Mouse (Mus musculus) myocyte (in vitro differentiated cells): Measurements from ENCODE around the gene Iqgap2.

ENCODE experiments used
- CEBPB ChIP-seq: IDR thresholded peaks from 2 replicates; pipeline ENCODE4 v1.6.1; 2011; ENCODE audit warnings: mild to moderate bottlenecking, moderate library complexity; ENCODE audit not compliant: poor library complexity, insufficient read depth, severe bottlenecking
- E2F4 ChIP-seq: IDR thresholded peaks from one replicate; pipeline ENCODE4 v1.6.1; 2011; ENCODE audit warnings: mild to moderate bottlenecking, control low read depth, moderate library complexity; ENCODE audit not compliant: insufficient read depth
- MAX ChIP-seq: IDR thresholded peaks from one replicate; pipeline ENCODE4 v1.6.1; 2011; ENCODE audit warnings: low read depth, mild to moderate bottlenecking, control low read depth
- MYOD1 ChIP-seq, 3 experiments: IDR thresholded peaks; one replicate each; pipeline ENCODE4 v1.6.1; 2011; ENCODE audit warnings: control low read depth in 2 of 3, low read depth in 2 of 3, mild to moderate bottlenecking in 2 of 3, moderate library complexity in 1 of 3; ENCODE audit not compliant: insufficient read length in 2 of 3, control insufficient read depth in 1 of 3
- MYOG ChIP-seq, 3 experiments: IDR thresholded peaks; one replicate each; pipeline ENCODE4 v1.6.1; 2011; ENCODE audit warnings: control low read depth in 2 of 3, low read depth in 2 of 3, mild to moderate bottlenecking in 2 of 3; ENCODE audit not compliant: insufficient read length in 2 of 3, control insufficient read depth in 1 of 3, insufficient read depth in 1 of 3
- POLR2A ChIP-seq: IDR thresholded peaks from one replicate; pipeline ENCODE4 v1.6.1; 2011; ENCODE audit warnings: low read depth, mild to moderate bottlenecking, control low read depth, moderate library complexity; ENCODE audit not compliant: insufficient read length
- POLR2AphosphoS2 ChIP-seq: IDR thresholded peaks from one replicate; pipeline ENCODE4 v1.6.1; 2011; ENCODE audit warnings: low read depth, control low read depth; ENCODE audit not compliant: insufficient read length
- REST ChIP-seq: IDR thresholded peaks from one replicate; pipeline ENCODE4 v1.6.1; 2011; ENCODE audit warnings: mild to moderate bottlenecking, control low read depth, moderate library complexity; ENCODE audit not compliant: insufficient read depth, insufficient read length
- SRF ChIP-seq: IDR thresholded peaks from one replicate; pipeline ENCODE4 v1.6.1; 2011; ENCODE audit warnings: low read depth; ENCODE audit not compliant: control insufficient read depth, insufficient read length
- TCF12 ChIP-seq: IDR thresholded peaks from one replicate; pipeline ENCODE4 v1.6.1; 2011; ENCODE audit warnings: mild to moderate bottlenecking, control low read depth; ENCODE audit not compliant: poor library complexity, insufficient read depth, severe bottlenecking
- TCF3 ChIP-seq: IDR thresholded peaks from one replicate; pipeline ENCODE4 v1.6.1; 2011; ENCODE audit warnings: low read depth, control low read depth; ENCODE audit not compliant: insufficient read length
- USF1 ChIP-seq: IDR thresholded peaks from one replicate; pipeline ENCODE4 v1.6.1; 2011; ENCODE audit warnings: low read depth, mild to moderate bottlenecking, control low read depth, moderate library complexity

GRCm38 (mm10) chr13:95881427-95881826 is 10.3 kb downstream of the Iqgap2 start:
- TF ChIP-seq POLR2A: no peak
- TF ChIP-seq CEBPB: no peak
- no peak for TF ChIP-seq POLR2AphosphoS2
- TF ChIP-seq E2F4: no peak
- no peak for TF ChIP-seq TCF12
- no peak for TF ChIP-seq USF1
- TF ChIP-seq MYOD1 (IDR thresholded peaks at IDR 0.05; ENCODE audit: control insufficient read depth in 1 of 3, insufficient read length in 2 of 3, low read depth in 2 of 3): no peak
- TF ChIP-seq MAX: no peak
- TF ChIP-seq TCF3: no peak
- TF ChIP-seq MYOG (IDR thresholded peaks at IDR 0.05; ENCODE audit: control insufficient read depth in 1 of 3, insufficient read depth in 1 of 3, insufficient read length in 2 of 3, low read depth in 2 of 3): no peak
- TF ChIP-seq SRF: no peak
- no peak for TF ChIP-seq REST
